Mouse (Mus musculus) urinary bladder, adult 18-20 months (tissue): ENCODE data around the gene Ktn1.

Experiments
- DNase-seq, 2 experiments: peaks; one replicate each; pipeline ENCODE4 v3.0.0; 2022; ENCODE audit warnings: low spot score in 2 of 2, mixed read lengths in 2 of 2

Ktn1 gene

GRCm38 (mm10) chr14:47754253-47754897 is 106.1 kb downstream of the Ktn1 start:
- DNase-seq = no peak

DNA sequence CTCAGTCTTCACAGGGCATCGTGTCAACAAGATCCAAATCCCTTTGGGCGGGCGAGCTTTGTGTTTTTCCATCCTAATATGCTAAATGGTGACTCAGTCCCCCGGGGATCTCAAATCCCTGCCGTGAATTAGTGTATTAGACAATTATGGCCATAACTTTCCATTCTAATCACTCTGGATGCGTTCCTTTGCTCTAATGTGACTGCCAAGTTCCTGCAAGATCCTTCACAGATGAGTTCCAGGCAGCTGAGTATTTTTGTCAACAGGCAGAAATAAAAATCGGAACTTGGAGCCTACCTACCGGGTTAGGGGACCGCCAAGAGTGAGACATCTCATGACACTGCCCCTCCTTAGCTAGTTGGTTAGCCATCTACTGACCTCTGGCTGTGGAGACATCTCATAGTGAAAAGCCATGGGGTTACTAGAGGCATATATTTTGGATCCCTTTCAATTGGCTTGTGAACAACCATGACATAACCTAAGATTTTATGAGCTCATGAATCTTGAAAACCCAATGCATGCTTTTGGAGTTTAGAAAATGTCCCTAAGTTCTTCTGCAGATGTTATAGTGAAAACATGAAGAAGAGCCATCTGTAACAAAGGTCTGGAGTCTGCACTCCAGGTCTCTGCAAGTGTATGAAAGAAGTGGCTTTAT is 108.3 kb downstream of the Ktn1 start:
- DNase-seq = peak in 1 of 2 experiments; percentile 61

DNA sequence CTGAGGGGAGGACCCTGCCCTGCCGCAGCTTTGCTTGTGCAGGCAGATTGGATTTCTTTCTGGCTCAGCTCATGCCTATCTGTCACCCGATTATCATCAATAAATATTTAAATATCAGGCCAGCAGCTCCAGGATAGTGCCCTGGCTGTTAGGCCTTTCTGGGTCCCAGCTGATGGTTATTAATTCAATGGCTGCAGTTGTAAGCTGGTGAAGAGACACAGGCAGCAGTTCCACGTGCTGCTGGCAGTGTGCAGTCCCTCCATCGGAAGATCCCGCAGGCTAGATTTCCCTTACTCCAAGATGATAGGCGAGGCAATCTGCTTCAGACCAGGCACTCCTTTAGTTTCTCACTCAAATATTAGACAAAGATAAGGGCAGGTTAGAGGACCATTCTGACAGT is 116.9 kb downstream of the Ktn1 start:
- DNase-seq = no peak

GRCm38 (mm10) chr14:47765796-47766195 is 117.5 kb downstream of the Ktn1 start:
- DNase-seq = no peak

- DNase-seq = no peak
Observed at GRCm38 (mm10) chr14:47766373-47766772, 118.1 kb downstream of the Ktn1 start.

DNA sequence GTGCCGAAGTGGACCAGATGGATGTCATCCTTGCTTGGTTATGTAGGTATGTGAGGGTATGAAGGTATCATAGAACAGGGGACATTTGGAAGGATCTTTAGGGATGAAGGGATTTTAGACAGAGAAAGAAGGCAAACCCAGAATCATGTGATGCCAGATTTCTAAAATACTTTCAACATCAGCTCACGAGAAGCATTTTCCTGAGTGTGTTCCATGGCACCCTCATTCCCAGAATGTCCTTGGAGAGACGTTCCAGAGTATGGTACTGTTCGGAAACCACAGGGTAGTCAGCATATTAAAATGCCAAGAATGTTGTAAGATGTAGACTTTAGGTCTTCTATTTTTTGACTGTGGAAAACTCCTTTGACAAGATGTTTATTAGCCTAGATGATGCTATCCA is 123.2 kb downstream of the Ktn1 start:
- no peak for DNase-seq

- no peak for DNase-seq
Observed at GRCm38 (mm10) chr14:47775543-47775942, 127.3 kb downstream of the Ktn1 start.

DNA sequence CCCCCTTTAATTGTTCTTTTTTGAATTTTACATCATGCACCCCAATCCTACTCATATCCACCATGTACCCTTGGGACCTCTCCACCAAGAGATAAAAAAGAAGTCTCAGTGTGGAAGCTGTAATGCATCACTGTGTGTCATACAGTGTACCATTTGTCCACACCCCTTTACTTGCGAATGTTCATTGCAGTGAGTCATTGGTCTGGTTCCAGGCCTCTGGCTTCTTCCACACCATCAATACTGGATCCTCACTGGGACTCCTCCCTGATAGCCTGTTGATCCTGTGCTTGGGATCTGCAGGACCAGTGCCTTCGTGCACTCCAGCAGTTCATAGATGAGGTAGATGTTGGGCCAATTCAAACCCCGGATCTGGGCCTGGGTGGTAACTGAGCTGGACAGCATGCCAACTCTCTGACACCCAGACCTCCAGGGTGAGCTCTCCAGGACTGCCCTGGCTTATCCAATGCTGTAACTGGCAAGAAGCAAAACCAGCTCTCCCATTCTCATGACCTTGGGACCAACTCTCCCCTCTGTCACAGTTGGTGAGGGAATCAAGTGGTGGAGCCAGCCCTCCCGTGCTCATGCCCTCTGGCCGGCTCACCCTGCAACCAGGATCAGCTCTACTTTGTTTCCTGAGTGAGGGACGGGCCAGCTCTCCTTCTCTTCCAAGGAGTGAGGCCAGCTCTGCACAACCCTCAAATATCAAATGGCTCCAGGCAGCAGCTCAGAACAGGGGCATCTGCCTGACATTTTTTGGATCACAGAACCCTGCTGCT is 128.2 kb downstream of the Ktn1 start:
- no peak for DNase-seq

DNA sequence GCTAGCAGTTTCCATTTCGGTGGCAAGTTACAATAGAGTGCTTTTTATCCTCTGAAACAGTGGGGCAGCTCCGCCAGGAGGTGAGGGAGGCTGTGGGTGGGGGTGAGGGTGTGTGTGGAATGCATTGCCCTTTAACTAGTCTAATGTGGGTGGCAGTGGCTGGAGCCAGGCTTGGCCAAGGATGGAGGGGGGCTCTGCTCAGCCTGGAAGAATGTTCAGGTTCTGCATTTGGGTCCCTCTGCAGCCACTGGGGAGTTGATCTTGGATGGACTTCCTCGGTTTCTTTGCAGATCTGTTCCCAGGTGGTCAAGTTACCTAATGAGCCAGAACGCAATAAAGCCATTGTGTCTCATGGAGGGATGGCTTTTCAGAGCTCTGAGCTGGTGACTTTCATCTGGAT is 137.9 kb downstream of the Ktn1 start:
- DNase-seq = no peak
